Mouse (Mus musculus): ENCODE data around the gene Fam198a. TPM values are rescaled to one million over a fixed set of nuclear protein-coding genes. Genes with fewer than 3 reads are reported as not detected.

Gene Fam198a
- total RNA-seq, 4 experiments from 2014 or later: 0.31 to 0.79 (median 0.59) TPM

- DNase-seq (ENCODE audit: low spot score): no peak
These were observed 24.0 kb upstream of the Fam198a start for GRCm38 (mm10) chr9:121926634-121927405.

GRCm38 (mm10) chr9:121927721-121928120 is 23.1 kb upstream of the Fam198a start:
- no peak for DNase-seq (ENCODE audit: low spot score)

- peak; percentile 36 for DNase-seq (ENCODE audit: low spot score)
These were observed 22.3 kb upstream of the Fam198a start for GRCm38 (mm10) chr9:121928498-121928897.

- DNase-seq (ENCODE audit: low spot score): no peak
These were observed 15.9 kb upstream of the Fam198a start for GRCm38 (mm10) chr9:121934856-121935255.

- no peak for DNase-seq (ENCODE audit: low spot score)
These were observed 13.8 kb upstream of the Fam198a start for GRCm38 (mm10) chr9:121936952-121937351.

GRCm38 (mm10) chr9:121937451-121937864 is 13.3 kb upstream of the Fam198a start:
- DNase-seq (ENCODE audit: low spot score): no peak

- no peak for DNase-seq (ENCODE audit: low spot score)
These were observed 12.8 kb upstream of the Fam198a start for GRCm38 (mm10) chr9:121937944-121938355.

- no peak for DNase-seq (ENCODE audit: low spot score)
These were observed 7.8 kb upstream of the Fam198a start for GRCm38 (mm10) chr9:121943005-121943404.

- DNase-seq (ENCODE audit: low spot score): no peak
These were observed 7.2 kb upstream of the Fam198a start for GRCm38 (mm10) chr9:121943628-121944027.

- DNase-seq (ENCODE audit: low spot score): peak; percentile 63
These were observed 3.0 kb upstream of the Fam198a start for GRCm38 (mm10) chr9:121947784-121948183.

- DNase-seq (ENCODE audit: low spot score): no peak
These were observed 2.4 kb upstream of the Fam198a start for GRCm38 (mm10) chr9:121948431-121948830.

- DNase-seq (ENCODE audit: low spot score): no peak
These were observed 281 bp downstream of the Fam198a start for GRCm38 (mm10) chr9:121951114-121951423.

GRCm38 (mm10) chr9:121952596-121952995 is 1.8 kb downstream of the Fam198a start:
- DNase-seq (ENCODE audit: low spot score): no peak

GRCm38 (mm10) chr9:121959966-121960635 is 9.3 kb downstream of the Fam198a start:
- no peak for DNase-seq (ENCODE audit: low spot score)

- DNase-seq (ENCODE audit: low spot score): no peak
These were observed 14.2 kb downstream of the Fam198a start for GRCm38 (mm10) chr9:121964941-121965340.

- no peak for DNase-seq (ENCODE audit: low spot score)
These were observed 17.5 kb downstream of the Fam198a start for GRCm38 (mm10) chr9:121968258-121968657.

- no peak for DNase-seq (ENCODE audit: low spot score)
These were observed 19.1 kb downstream of the Fam198a start for GRCm38 (mm10) chr9:121969841-121970381.

- no peak for DNase-seq (ENCODE audit: low spot score)
These were observed 22.4 kb downstream of the Fam198a start for GRCm38 (mm10) chr9:121973207-121973606.

GRCm38 (mm10) chr9:121974141-121974986 is 23.6 kb downstream of the Fam198a start:
- no peak for DNase-seq (ENCODE audit: low spot score)

- no peak for DNase-seq (ENCODE audit: low spot score)
These were observed 24.5 kb downstream of the Fam198a start for GRCm38 (mm10) chr9:121975321-121975720.

- no peak for DNase-seq (ENCODE audit: low spot score)
These were observed 30.3 kb downstream of the Fam198a start for GRCm38 (mm10) chr9:121981046-121981445.
